Mouse (Mus musculus) kidney, adult 11 months (tissue): ENCODE data around the gene Gm5891.
"Not testable (repeated sequence)": the region's sequence is repeated elsewhere in the genome, so short reads cannot be mapped to it uniquely, and the experiment has no call there.

Source experiments
- DNase-seq: peaks from one replicate; pipeline ENCODE4 v3.0.0; 2022

Gene Gm5891

GRCm38 (mm10) chr7:21921191-21921590 lies at the start of gene Gm5891:
Gm5891 (minus strand) TSS chr7:21921291.
- not testable (repeated sequence) for DNase-seq
